Mouse (Mus musculus) liver, embryonic 15.5 days (tissue): Measurements from ENCODE around the gene Cnih3. TPM values are rescaled to one million over a fixed set of nuclear protein-coding genes. Genes with fewer than 3 reads are reported as not detected.

Experiments used
- ATAC-seq: fragments of 200-750 bp; cut with Nextera tagmentation; 2 replicates; pipeline ENCODE4 v1.8.0; 2017; ENCODE audit warnings: moderate number of reproducible peaks, mild to moderate bottlenecking, moderate library complexity; ENCODE audit not compliant: insufficient read depth
- H3K27ac ChIP-seq: fragments of 300-500 bp; sonication (generic); replicated peaks from 2 replicates; pipeline ENCODE4 v1.5.1; 2015; ENCODE audit warnings: mild to moderate bottlenecking, inconsistent platforms
- H3K27me3 ChIP-seq: fragments of 300-500 bp; sonication (generic); 2 replicates; pipeline ENCODE4 v1.6.1; 2015; ENCODE audit warnings: mild to moderate bottlenecking, inconsistent platforms
- H3K36me3 ChIP-seq: fragments of 300-500 bp; sonication (generic); replicated peaks from 2 replicates; pipeline ENCODE4 v1.6.1; 2015; ENCODE audit warnings: moderate library complexity, mild to moderate bottlenecking, inconsistent platforms
- H3K4me1 ChIP-seq: fragments of 300-500 bp; sonication (generic); replicated peaks from 2 replicates; pipeline ENCODE4 v1.6.1; 2015; ENCODE audit warnings: inconsistent platforms
- H3K4me2 ChIP-seq: fragments of 300-500 bp; sonication (generic); 2 replicates; pipeline ENCODE4 v1.6.1; 2015; ENCODE audit warnings: moderate library complexity, mild to moderate bottlenecking, inconsistent platforms
- H3K4me3 ChIP-seq: fragments of 300-500 bp; sonication (generic); replicated peaks from 2 replicates; pipeline ENCODE4 v1.5.1; 2015; ENCODE audit warnings: mild to moderate bottlenecking, inconsistent platforms
- H3K9ac ChIP-seq: fragments of 300-500 bp; sonication (generic); 2 replicates; pipeline ENCODE4 v1.6.1; 2015; ENCODE audit warnings: moderate library complexity, mild to moderate bottlenecking, inconsistent platforms
- H3K9me3 ChIP-seq: fragments of 300-500 bp; sonication (generic); replicated peaks from 2 replicates; pipeline ENCODE4 v1.6.1; 2016; ENCODE audit warnings: inconsistent platforms
- WGBS: fragments of 180-500 bp; shearing (Covaris S2); methylation state at CpG from one replicate; pipeline ENCODE4 v1.1.7; 2015; ENCODE audit warnings: mixed read lengths; ENCODE audit not compliant: insufficient replicate concordance; 5-methylcytosine and 5-hydroxymethylcytosine counted together
- polyA plus RNA-seq: library from polyadenylated mRNA; unstranded; fragments of >200 nt; fragmentation: Nextera tagmentation; extraction: Ambion mirVana; gene quantifications from 2 replicates; pipeline ENCODE4 v1.2.1, GENCODE M21; 2015

Gene Cnih3
- 0.03 TPM in 1 of 2 replicates, not detected in the other for polyA plus RNA-seq

DNA sequence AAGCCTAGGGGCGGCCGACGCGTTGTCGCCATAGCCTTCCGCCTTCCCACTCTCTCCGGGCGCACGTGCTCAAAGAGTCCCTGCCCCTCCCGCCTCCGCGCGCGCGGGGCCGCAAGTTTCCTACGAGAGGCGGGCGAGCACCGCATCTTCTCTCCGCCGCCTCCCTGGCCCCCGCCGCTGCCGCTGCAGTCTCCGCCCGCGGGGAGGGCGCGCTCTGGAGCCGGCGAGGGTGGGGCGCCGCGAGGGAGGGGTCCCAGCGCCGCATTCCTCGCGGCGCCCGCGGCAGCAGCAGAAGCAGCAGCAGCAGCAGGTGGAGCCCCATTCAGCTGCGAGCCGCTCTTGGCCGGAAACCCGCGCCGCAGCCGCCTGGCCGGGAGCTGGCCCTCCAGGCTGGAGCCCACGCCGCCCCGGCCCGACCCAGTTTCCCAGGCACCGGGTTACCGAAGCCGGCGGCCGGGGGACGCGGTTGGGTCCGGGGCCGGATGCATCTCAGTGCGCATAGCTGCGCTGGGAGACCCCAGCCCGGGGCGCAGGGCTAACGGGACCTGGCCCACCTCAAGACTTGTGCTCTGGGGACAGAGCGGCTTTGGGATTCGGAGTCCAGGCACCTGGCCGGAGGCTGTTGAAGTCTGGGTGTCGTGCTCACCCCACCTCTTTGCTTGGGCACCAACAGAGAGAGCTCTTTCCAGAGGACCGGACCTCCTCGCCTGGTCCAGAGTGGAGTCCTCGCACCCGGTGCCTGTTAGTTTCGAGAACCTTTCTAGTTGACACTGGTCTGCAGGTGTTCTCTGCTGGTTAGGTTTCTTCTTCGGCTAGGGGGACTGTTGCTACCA is at the start of gene Cnih3:
Gene Cnih3 (plus strand): TSS at position 262 of the 833 bp plus-strand sequence.
- ATAC-seq, result no peak
- peak within 1 kb of the TSS; percentile 32; the same call in 1 of the 2 replicates for H3K9ac ChIP-seq

GRCm38 (mm10) chr1:181307981-181308380 is 44.4 kb upstream of the Cnih3 start:
- H3K27me3 ChIP-seq, result peaks cover 32% of the 10 kb centered on the region
- H3K4me2 ChIP-seq, result no peak overlapping the region
- ATAC-seq, result no peak
- H3K4me1 ChIP-seq, result peaks cover 12% of the 10 kb centered on the region
- no peak overlapping the region for H3K4me3 ChIP-seq
- WGBS, result 63% methylated on average over 3 of the region's 3 CpGs
- no peak overlapping the region for H3K27ac ChIP-seq
- H3K9me3 ChIP-seq, result no peaks in the 10 kb centered on the region; the same call in 1 of the 2 replicates
- H3K9ac ChIP-seq, result no peak overlapping the region
- no peaks in the 10 kb centered on the region for H3K36me3 ChIP-seq

More for the DNA sequence above, at the start of gene Cnih3:
- H3K36me3 ChIP-seq, result no peaks in the 10 kb centered on the region
- WGBS, result under 1% methylated on average over 78 of the region's 78 CpGs
- H3K4me3 ChIP-seq, result peak within 1 kb of the TSS; percentile 48
- peaks cover 19% of the 10 kb centered on the region for H3K4me1 ChIP-seq
- no peak within 1 kb of the TSS for H3K27ac ChIP-seq
- H3K27me3 ChIP-seq, result peaks cover 95% of the 10 kb centered on the region
- peak within 1 kb of the TSS; percentile 71 for H3K4me2 ChIP-seq
- no peaks in the 10 kb centered on the region for H3K9me3 ChIP-seq

DNA sequence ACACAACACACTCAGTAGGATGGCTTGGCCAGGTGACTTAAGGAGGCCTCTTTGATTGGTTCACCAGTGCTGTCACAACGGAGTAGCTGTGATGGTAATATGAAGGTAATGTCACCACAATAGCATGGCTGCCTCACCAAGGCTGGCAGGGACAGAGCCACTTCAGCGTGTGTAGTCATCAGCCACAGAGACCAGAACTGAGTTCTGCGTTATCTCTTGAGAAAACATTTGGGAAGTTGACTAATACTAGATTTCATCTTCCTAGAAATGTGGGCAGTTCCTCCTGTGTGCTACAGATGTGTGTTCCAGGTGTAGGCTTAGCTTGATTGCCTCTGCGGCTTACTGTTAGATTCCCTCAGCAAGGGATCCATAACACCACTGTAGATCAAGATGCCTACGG is 41.7 kb upstream of the Cnih3 start:
- H3K4me1 ChIP-seq, result peaks cover 21% of the 10 kb centered on the region

GRCm38 (mm10) chr1:181312115-181313045 is 40.0 kb upstream of the Cnih3 start:
- Histone ChIP-seq H3K36me3 (no peaks in the 10 kb centered on the region), H3K27me3 (peaks cover 33% of the 10 kb centered on the region), H3K4me3 (no peak overlapping the region), H3K4me1 (peaks cover 30% of the 10 kb centered on the region), H3K9me3 (no peaks in the 10 kb centered on the region; the same call in 1 of the 2 replicates), H3K4me2 (no peak overlapping the region), H3K27ac (no peak overlapping the region; the same call in 1 of the 2 replicates), H3K9ac (no peak overlapping the region)
- WGBS, result 61% methylated on average over 15 of the region's 15 CpGs
- ATAC-seq, result no peak

More for the DNA sequence above, 41.7 kb upstream of the Cnih3 start:
- H3K9ac ChIP-seq, result no peak overlapping the region
- no peaks in the 10 kb centered on the region; the same call in 1 of the 2 replicates for H3K9me3 ChIP-seq
- WGBS, result 45% methylated on average over 5 of the region's 5 CpGs
- ATAC-seq, result peak; percentile 81
- no peak overlapping the region for H3K4me3 ChIP-seq
- H3K4me2 ChIP-seq, result 0 out of 2 replicates have a peak overlapping the region, but pooled peaks have one; percentile 4
- H3K36me3 ChIP-seq, result no peaks in the 10 kb centered on the region
- no peak overlapping the region for H3K27ac ChIP-seq
- H3K27me3 ChIP-seq, result peaks cover 21% of the 10 kb centered on the region

DNA sequence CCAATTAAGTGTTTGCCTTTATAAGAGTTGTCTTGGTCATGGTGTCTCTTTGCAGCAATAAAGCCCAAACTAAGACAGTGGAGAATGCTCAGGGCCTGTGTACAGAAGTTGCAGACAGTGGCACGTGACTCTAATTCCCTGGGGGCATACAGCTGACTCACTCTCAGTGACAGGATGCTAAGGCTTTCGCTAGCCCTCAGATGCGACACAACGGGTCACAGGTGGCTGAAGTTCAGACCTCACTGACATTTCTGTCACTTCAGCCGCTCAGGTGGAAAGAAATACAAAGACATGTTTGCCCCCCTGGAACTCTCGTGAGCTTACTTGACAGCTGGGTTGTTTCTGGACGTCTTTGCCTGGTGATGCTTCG is 39.4 kb upstream of the Cnih3 start:
- Histone ChIP-seq H3K4me3 (no peak overlapping the region), H3K27me3 (peaks cover 32% of the 10 kb centered on the region), H3K27ac (no peak overlapping the region), H3K9ac (no peak overlapping the region), H3K36me3 (no peaks in the 10 kb centered on the region), H3K9me3 (no peaks in the 10 kb centered on the region; the same call in 1 of the 2 replicates), H3K4me1 (peaks cover 30% of the 10 kb centered on the region), H3K4me2 (no peak overlapping the region)
- no peak for ATAC-seq
- 76% methylated on average over 8 of the region's 8 CpGs for WGBS

DNA sequence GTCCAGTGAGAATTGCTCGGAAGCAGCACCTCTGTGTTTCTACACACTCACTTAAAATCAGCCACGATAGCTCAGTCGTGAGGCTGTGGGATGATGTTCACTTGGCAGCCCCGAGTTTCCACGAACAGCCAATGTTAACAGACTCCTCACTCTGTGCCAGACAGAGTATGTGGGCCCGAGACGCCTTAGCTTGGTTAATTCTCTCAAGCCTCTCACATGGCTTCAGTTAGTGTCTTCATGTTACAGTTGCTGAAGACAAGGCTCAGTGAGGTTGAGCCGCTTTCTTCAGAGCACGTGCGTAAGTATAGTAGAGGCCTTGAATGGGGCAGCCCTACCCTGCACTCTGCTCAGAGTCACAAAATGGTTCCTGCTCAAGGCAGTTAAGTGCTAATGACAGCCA is 38.1 kb upstream of the Cnih3 start:
- no peak for ATAC-seq
- Histone ChIP-seq H3K4me1 (peaks cover 30% of the 10 kb centered on the region), H3K4me3 (no peak overlapping the region), H3K9me3 (no peaks in the 10 kb centered on the region; the same call in 1 of the 2 replicates), H3K27ac (no peak overlapping the region), H3K9ac (no peak overlapping the region), H3K36me3 (no peaks in the 10 kb centered on the region), H3K4me2 (no peak overlapping the region), H3K27me3 (peaks cover 34% of the 10 kb centered on the region)
- 84% methylated on average over 10 of the region's 10 CpGs for WGBS

GRCm38 (mm10) chr1:181315350-181315749 is 37.1 kb upstream of the Cnih3 start:
- Histone ChIP-seq H3K4me2 (no peak overlapping the region), H3K36me3 (no peaks in the 10 kb centered on the region), H3K9me3 (no peaks in the 10 kb centered on the region; the same call in 1 of the 2 replicates), H3K4me1 (peaks cover 27% of the 10 kb centered on the region), H3K4me3 (no peak overlapping the region), H3K9ac (no peak overlapping the region), H3K27ac (no peak overlapping the region), H3K27me3 (peaks cover 34% of the 10 kb centered on the region)
- 52% methylated on average over 3 of the region's 3 CpGs for WGBS
- no peak for ATAC-seq

DNA sequence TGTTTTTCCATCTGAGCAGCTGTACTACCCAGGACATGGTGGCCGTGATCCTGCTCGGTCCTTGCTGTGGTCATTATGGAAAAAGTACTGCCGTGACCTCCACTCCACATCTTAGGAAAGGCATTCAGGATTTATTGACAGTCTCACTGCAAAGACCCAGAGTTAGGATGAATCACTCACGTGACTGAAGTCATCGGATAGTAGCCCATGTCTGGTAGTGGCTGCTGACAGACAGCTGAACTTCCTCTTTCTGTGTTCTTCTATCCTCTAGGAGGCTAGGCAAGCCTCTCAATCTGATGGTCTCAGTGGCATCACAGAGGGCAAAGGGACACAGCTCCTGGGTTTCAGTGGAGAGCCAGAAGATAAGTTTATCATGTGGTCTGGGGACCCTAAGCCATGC is 35.9 kb upstream of the Cnih3 start:
- no peak for ATAC-seq
- Histone ChIP-seq H3K9me3 (no peaks in the 10 kb centered on the region; the same call in 1 of the 2 replicates), H3K4me3 (no peak overlapping the region), H3K27ac (no peak overlapping the region), H3K9ac (no peak overlapping the region), H3K27me3 (peaks cover 34% of the 10 kb centered on the region), H3K4me1 (peaks cover 18% of the 10 kb centered on the region), H3K4me2 (no peak overlapping the region), H3K36me3 (no peaks in the 10 kb centered on the region)
- 45% methylated on average over 5 of the region's 5 CpGs for WGBS

GRCm38 (mm10) chr1:181319466-181319865 is 33.0 kb upstream of the Cnih3 start:
- no peak for ATAC-seq
- H3K36me3 ChIP-seq, result no peaks in the 10 kb centered on the region

GRCm38 (mm10) chr1:181321149-181321548 is 31.3 kb upstream of the Cnih3 start:
- Histone ChIP-seq H3K4me3 (no peak overlapping the region), H3K9ac (no peak overlapping the region), H3K27me3 (peaks cover 20% of the 10 kb centered on the region), H3K36me3 (no peaks in the 10 kb centered on the region), H3K4me2 (no peak overlapping the region), H3K9me3 (no peaks in the 10 kb centered on the region), H3K4me1 (peaks cover 46% of the 10 kb centered on the region), H3K27ac (no peak overlapping the region)
- WGBS, result 86% methylated on average over 5 of the region's 5 CpGs
- no peak for ATAC-seq

More at GRCm38 (mm10) chr1:181319466-181319865, 33.0 kb upstream of the Cnih3 start:
- no peak overlapping the region for H3K27ac ChIP-seq
- 78% methylated on average over 6 of the region's 6 CpGs for WGBS
- H3K4me1 ChIP-seq, result peaks cover 43% of the 10 kb centered on the region
- no peak overlapping the region for H3K4me2 ChIP-seq
- H3K27me3 ChIP-seq, result peaks cover 27% of the 10 kb centered on the region
- no peak overlapping the region for H3K9ac ChIP-seq
- H3K4me3 ChIP-seq, result no peak overlapping the region
- H3K9me3 ChIP-seq, result no peaks in the 10 kb centered on the region
